Mouse (Mus musculus): ENCODE results near the gene Hprt.
A peak's percentile ranks its signal among the peaks of the same experiment; 100 is the strongest.

Hprt gene

GRCm38 (mm10) chrX:53041006-53041405 is 53.1 kb downstream of the Hprt start:
- no peak for DNase-seq (ENCODE audit: low spot score)

- no peak for DNase-seq (ENCODE audit: low spot score)
Measured at GRCm38 (mm10) chrX:53045187-53045903, 57.4 kb downstream of the Hprt start.

DNA sequence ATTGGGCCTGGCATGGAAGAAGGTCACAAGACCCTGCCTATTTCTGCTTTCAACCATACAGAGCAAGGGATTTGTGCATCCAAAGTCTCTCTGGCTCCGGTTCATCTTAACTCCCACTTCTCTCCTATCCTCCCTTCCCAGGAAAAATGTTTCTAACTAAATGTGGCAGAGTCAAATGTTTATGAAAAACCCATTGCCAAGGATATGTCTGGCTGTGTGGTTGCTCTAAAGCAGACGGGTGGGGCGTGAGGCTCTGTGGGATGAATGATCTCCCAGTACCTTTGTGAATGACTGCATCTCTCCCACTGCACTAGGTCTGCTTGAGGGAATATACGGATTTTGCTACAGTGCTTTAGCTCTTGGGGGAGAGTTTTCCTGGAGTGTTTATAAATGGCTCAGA is 58.1 kb downstream of the Hprt start:
- no peak for DNase-seq (ENCODE audit: low spot score)

- DNase-seq (ENCODE audit: low spot score), result no peak
Measured at GRCm38 (mm10) chrX:53046911-53047310, 59.0 kb downstream of the Hprt start.

- DNase-seq (ENCODE audit: low spot score), result no peak
Measured at GRCm38 (mm10) chrX:53049196-53049595, 61.3 kb downstream of the Hprt start.

DNA sequence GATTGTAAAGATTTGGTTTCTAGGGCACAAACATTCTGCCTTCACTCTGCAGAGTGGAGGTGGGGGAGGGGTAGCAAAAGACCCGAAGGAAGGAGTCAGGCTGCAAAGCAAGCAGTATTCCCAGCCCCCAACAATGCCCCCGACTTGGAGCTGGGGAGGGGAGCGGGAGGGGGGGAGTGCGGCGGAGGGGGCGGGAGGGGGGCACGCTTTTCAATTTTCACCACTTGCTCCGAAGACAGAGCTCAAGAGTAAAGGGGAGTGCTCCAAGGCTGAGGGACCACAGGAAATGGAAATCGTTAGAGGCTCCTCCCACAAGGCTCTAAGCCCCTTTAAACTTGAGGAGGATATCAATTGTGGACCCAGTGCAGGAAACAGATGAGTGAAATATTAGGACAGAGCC is 62.4 kb downstream of the Hprt start:
- DNase-seq (ENCODE audit: low spot score), result no peak

DNA sequence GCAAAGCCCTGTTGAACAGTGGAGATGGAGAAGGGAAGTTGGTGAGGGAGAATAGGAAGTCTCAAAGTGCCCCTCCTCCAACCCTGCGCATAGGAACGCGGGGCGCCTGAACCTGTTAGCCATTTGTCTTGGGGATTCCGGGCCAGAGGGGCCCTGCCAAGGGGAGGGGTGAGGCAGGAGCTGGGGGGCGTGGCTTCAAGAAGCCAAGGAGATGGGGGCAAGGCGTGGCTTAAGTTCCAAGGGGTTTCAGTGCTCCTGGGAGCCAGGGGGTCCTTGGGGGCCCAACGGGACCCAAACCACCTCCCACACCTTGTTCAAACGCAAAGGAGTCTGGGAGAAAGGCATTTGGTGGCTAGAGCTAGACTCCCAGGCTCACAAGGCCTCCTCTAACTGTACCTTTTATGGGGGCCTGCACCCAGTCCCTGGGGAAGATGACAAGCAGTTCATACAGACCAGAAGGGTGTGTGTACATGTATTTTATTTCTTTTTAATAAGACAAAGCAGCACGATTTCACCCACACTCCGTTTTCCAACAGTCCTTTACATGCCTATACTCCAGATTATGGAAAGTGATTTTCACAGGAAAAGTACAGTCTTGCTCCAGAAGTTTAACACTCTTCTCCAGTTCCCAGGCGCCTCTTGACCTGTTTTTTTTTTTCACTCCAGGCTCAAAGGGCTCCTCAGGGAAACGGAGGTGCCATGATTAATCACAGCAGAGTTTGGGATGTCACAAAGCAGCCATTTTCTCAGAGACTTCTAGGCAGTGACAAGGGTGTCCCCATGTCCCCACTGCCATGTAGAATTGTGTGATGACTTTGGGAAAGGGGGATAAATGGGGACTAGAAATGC is 64.9 kb downstream of the Hprt start:
- DNase-seq (ENCODE audit: low spot score), result peak; percentile 67

DNA sequence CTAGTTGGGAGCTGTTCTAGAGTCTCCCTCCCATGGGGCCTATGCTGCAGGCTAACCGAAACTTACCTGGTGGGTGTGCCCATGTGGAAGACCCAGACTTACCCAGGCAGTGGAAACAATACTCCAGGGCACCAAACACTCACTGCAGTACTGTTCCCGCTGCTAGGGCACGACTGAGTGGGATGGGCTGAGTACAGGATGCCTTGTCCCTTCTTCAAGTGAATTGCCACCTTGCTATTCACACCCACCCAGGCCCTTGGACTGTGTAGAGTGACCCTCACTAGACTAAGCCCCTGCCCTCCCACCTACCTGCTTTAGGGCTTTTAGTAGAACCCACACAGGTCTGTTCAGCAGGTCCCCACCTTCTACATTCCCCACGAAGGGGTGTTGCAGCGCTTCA is 65.9 kb downstream of the Hprt start:
- no peak for DNase-seq (ENCODE audit: low spot score)

DNA sequence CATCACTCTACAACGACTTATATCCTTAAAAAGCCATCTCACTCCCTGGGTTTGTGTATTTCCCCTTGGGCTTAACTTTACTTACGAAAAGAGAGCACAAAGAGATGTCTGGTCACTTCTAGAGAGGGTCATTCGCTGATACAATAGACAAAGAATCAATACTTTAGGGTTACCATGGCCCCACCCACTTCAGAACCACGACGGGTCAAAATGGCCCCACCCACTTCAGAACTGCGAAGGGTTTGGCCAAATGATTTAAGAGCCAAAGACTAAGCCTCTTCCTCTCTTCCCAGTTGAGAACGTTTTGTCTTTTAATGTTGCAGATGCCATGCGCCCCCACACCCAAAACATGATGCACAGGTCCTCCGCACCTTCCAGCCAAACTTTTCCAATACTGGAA is 67.8 kb downstream of the Hprt start:
- peak; percentile 63 for DNase-seq (ENCODE audit: low spot score)

GRCm38 (mm10) chrX:53056627-53057026 is 68.7 kb downstream of the Hprt start:
- DNase-seq (ENCODE audit: low spot score), result peak; percentile 63

DNA sequence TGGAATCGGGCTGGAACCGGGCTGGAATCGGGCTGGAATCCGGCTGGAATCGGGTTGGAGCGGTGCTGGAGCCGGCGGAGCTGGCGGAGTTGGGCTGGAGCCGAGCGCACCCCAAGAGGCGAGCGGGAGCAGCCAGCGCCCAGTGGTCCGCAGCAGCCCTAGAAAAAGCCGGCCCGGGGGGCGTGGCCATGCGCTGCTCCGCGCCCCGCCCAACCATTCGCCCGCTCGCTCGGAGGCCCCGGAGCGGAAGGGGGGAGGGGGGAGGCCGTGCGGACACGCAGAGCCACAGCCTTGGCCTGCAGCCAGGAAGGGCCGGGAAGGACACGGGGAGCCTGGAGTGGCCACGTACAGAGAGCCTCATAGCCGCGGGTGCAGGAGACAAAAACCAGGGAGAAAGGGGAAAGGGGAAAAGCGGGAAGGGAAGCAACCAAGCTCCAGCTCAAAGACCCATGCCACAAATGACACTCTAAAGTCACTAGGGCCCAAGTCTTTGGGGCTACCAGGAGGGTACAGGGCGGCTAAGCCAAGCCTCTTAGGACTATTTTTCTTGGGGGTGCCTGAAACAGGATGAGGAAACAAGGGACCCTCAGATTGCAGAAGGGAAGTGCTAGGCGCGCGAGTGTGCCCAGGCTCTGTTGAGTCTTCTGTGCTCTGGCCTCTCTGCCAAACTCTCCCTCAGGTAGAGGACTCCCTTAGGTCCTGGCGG is 69.3 kb downstream of the Hprt start:
- peak; percentile 85 for DNase-seq (ENCODE audit: low spot score)

- no peak for DNase-seq (ENCODE audit: low spot score)
Measured at GRCm38 (mm10) chrX:53057760-53058090, 69.8 kb downstream of the Hprt start.

DNA sequence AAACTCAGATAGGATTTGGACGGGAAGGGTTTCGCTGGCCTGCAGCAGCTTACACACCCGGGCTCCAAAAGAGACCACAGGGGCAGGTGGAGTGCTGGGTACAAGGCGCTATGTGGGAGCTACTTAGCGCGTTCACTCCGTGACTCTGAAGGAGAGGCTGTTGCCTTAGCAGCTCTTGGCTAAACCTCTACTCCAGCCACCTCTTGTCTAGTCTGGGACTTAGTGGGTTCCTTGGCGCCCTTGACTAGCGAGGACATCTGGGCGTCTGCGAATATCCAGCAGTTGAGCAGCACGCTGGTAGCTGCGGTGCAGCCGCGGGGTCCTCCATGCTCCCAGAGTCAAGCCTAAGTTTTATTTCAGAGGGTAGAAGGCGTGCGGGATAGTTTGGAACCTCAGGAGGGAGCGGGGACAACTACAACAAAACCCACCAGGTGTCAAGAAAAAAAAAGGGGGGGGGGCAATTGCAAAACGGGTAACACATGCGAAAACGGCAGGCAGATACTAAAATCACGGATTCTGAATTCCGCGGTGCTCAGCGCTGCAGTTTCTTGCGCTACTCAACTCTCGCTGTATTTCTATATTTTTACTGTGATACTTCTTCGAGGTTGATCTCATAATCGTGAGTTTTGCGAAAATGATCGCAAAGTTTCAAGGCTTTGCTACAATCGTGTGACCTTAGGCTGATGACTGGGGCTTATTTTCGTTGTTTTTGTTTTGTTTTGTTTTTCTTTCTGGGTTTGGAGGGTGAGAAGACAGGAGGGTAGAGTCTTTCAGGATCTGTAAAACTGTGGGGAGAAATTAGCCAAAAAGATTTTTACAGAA is 70.7 kb downstream of the Hprt start:
- no peak for DNase-seq (ENCODE audit: low spot score)

- no peak for DNase-seq (ENCODE audit: low spot score)
Measured at GRCm38 (mm10) chrX:53059426-53060007, 71.6 kb downstream of the Hprt start.

DNA sequence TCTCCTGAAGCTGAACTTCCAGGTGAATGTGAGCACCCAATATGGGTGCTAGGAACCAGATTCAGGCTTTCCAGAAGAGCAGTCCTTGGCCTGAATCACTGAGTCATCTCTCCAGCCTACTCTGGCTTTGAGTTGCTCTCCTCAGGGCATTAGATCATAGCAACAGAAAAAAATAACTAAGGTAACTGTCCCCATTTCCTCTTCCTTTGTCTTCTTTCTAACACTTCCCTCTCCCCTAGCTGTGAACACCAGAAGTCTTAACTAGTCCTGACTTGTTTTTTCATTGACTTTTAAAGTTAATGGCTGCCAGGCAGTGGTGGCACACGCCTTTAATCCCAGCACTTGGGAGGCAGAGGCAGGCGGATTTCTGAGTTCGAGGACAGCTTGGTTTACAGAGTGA is 76.5 kb downstream of the Hprt start:
- no peak for DNase-seq (ENCODE audit: low spot score)

Measured in adipocyte (in vitro differentiated cells).